Mouse (Mus musculus) liver, embryonic 18 days (tissue): ENCODE data around the gene Pcca. TPM values are rescaled to one million over a fixed set of nuclear protein-coding genes. Genes with fewer than 3 reads are reported as not detected.

Experiments
- polyA plus RNA-seq: library from polyadenylated mRNA; depleted of rRNA; stranded (reverse); fragments of >200 nt; gene quantifications from 2 replicates; pipeline ENCODE4 v1.2.3, GENCODE M21; 2012; rRNA removed

Pcca gene
- polyA plus RNA-seq = 29.6 and 34.4 TPM in 2 replicates

GRCm38 (mm10) chr14:122534017-122534924, at the start of gene Pcca:
Gene Pcca, plus strand, starts transcription at chr14:122534324.

GRCm38 (mm10) chr14:122490441-122491328, 43.4 kb upstream of the Pcca start, which contains the start of gene Gm10837:
Gene Gm10837, plus strand, starts transcription at chr14:122490586.

DNA sequence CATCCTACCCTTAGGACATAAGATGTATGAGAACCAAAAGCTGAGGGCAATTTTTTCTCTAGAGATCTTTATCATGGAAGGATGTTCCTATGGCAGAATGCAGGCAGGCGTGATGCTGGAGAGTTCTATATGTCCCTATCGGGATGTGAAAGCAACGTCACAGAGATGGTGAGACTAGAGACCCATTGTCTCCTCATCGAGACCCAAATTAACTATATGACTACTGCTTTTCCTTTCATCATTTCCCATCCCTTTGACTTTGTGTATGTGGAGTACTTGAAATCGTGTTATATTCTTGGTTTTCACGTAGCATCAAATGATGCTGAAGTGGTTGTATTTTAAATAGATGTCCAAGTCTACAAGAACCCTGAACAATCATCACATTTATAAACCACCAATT, 379.5 kb downstream of the Pcca start, which contains the start of gene Ggact:
Ggact (minus strand) TSS at position 101 of the 400 bp plus-strand sequence.

Other genes with a start within 250 kb of the Pcca start
- gene Gm5089, start 83.2 kb upstream of the Pcca start, polyA plus RNA-seq = not detected in 2 replicates
- gene Zic5, start 68.6 kb upstream of the Pcca start, polyA plus RNA-seq = not detected in 2 replicates
- gene Zic2, start 58.9 kb upstream of the Pcca start, polyA plus RNA-seq = not detected in 2 replicates
- not detected in 2 replicates for gene Gm10837, start 43.7 kb upstream of the Pcca start, polyA plus RNA-seq